Mouse (Mus musculus) Patski (cell line): ENCODE data around the gene Apbb1. TPM values are rescaled to one million over a fixed set of nuclear protein-coding genes. Genes with fewer than 3 reads are reported as not detected.

Experiments
- ATAC-seq: fragments of 100-300 bp; one replicate; pipeline ENCODE4 v1.8.0; 2021
- CTCF ChIA-PET: fragments of 350-600 bp; sonication (Branson Sonifier 250); formaldehyde crosslinking; loops from one replicate; lab custom pipeline; 2022; ENCODE audit warnings: inconsistent platforms; lab: Charles Lee
- POLR2A ChIA-PET: fragments of 350-600 bp; sonication (Branson Sonifier 250); formaldehyde crosslinking; loops from one replicate; lab custom pipeline; 2022; ENCODE audit warnings: antibody characterized with exemption, inconsistent platforms; lab: Charles Lee
- DNase-seq: peaks from one replicate; pipeline ENCODE4 v3.0.0-alpha.2; 2011; ENCODE audit warnings: low read depth, low spot score
- H3K27me3 ChIP-seq: fragments of 371-371 bp; one replicate; pipeline ENCODE4 v1.5.1; 2021
- CTCF ChIP-seq: fragments of 100-300 bp; IDR thresholded peaks from one replicate; pipeline ENCODE4 v1.5.1; 2021
- in situ Hi-C: fragments of 300-500 bp; cut with MboI; formaldehyde crosslinking; loops from 3 replicates; pipeline ENCODE4 v1.11.1; 2018; ENCODE audit warnings: low pct_unique_long_range_greater_than_20kb, mixed read lengths
- polyA plus RNA-seq: library from polyadenylated mRNA; unstranded; gene quantifications from one replicate; pipeline ENCODE4 v1.2.3, GENCODE M21; 2021

Apbb1 gene
- 44.0 TPM for polyA plus RNA-seq

DNA sequence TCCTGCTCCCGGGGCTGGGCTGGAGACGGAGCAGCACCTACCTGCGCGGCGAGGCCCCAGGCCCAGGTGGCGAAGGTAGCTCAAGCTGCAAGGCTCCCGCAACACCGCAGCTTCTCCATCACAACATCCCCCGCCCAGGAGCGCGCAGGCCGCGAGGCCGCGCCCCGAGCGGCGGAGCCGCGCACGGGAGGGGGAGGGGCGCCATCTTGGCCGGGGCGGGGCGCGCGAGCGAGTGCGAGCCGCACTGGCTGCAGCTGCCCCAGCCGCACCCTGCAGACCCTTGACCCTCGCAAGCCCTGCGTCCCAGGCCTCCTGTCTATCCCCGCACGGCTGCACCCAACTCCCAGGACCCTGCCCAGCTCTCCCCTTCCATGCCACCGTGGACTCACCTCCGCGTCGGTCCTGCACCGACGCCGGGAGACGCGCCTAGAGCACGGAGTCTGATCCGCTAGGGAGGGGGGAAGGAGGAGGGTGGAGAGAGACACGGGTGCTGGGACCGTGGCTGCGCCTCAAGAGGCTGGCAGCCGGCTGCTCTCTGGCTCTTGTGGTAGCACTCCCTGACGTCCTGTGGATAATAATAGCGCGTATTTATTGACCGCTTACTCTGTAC is at the start of gene Apbb1:
Apbb1 (minus strand) TSS at position 560 of the 610 bp plus-strand sequence.
- in situ Hi-C loops = no loop called here
- CTCF ChIA-PET = no interaction called here
- DNase-seq = no peak
- peak; percentile 93 for ATAC-seq
- POLR2A ChIA-PET = interaction anchor here (0.8 to 2.0 kb wide), 3 partner anchors 11 to 17 kb away, joined by 4 to 8 read pairs (median 7); no protein-coding TSS in a partner anchor
- TF ChIP-seq CTCF = no peak
- H3K27me3 ChIP-seq = no peaks in the 10 kb centered on the region

DNA sequence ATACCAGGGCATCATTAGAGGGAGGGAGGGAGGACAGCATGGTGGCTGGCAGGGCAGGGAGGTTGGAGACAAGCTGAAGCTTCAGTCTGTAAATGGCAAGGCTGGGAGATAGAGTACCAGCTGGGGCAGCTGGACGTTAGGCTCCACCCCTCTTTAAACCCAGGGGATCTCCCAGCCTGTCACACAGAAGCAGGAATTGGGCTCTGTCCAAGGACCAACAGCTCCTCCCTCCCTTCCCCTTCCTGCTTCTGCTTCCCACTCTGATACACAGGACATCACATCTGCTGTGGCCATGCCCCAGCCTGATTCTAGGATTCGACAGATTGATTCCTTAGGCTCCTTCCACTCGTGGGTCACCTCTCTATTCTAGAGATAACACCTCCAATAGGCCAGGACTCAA is 47.2 kb upstream of the Apbb1 start:
- ATAC-seq (no peak), DNase-seq (no peak)
- no peak for TF ChIP-seq CTCF
- no peaks in the 10 kb centered on the region for H3K27me3 ChIP-seq
- in situ Hi-C loops = loop anchor here (25.0 kb wide), 1 partner anchor 241 kb away; the partner anchor contains the start of gene Gm5901
- CTCF ChIA-PET = interaction anchor here (1.1 to 1.4 kb wide), 2 partner anchors 12 to 21 kb away, joined by 3 to 4 read pairs; no protein-coding TSS in a partner anchor
- POLR2A ChIA-PET = no interaction called here

DNA sequence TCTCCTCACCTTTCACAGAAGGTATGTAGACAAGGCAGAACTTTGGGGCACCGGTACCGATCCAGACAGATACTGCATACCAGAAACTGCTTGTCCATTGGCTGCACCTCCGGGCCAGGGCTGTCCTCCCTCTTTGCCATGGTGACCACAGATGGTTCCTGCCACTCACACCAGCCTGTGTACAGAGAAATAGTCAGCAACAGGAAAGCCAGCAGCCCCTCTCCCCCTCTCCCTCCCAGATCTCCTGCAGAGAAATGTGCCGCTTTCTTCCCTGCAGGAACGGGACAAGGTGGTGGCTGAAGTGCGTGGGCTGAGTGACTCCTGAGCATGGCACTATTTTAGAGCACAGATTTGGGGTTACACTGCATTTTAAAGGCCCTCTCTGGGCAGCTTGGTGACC is 43.9 kb upstream of the Apbb1 start:
- no peak for ATAC-seq
- POLR2A ChIA-PET = no interaction called here
- TF ChIP-seq CTCF = no peak
- CTCF ChIA-PET = no interaction called here
- in situ Hi-C loops = loop anchor here (25.0 kb wide), 1 partner anchor 238 kb away; the partner anchor contains the start of gene Gm5901
- DNase-seq = no peak
- H3K27me3 ChIP-seq = no peaks in the 10 kb centered on the region

DNA sequence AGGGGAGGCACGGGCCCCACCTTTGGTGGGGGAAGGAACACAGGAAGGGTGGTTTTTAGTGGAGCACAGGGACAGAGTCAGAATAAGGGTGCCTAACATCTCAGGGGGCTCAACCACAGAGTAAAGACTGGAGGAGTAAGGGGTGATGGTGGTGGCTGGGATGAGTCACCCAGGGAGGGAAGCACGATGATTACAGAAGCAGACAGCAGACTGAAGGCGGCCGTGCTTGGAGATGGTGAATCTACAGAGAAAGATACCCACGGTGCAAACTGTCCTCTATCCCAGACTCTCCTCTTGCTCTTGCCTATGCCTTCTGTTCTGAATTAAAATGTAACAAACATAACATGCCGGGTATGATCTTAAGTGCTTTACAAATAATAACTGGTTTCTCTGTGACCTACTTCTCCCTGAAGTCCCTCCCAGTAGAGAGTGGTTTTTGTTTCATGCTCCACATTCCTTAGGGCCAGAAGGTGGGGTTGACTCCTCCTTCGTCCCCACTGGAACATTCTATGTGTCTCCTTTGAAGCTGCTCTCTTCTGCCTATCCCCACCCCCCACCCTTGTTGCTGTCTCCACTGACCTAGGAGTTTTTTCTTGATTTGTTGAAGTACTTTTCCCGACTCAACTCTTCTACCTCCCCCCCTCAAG is 40.3 kb upstream of the Apbb1 start:
- POLR2A ChIA-PET = interaction anchor here (1.5 kb wide), 1 partner anchor 14 kb away, joined by 5 read pairs; no protein-coding TSS in a partner anchor
- TF ChIP-seq CTCF = no peak
- no peaks in the 10 kb centered on the region for H3K27me3 ChIP-seq
- CTCF ChIA-PET = interaction anchor here (1.0 to 1.7 kb wide), 4 partner anchors 8 to 14 kb away, joined by 3 to 4 read pairs (median 4); no protein-coding TSS in a partner anchor
- ATAC-seq (peak; percentile 85), DNase-seq (no peak)
- in situ Hi-C loops = no loop called here

DNA sequence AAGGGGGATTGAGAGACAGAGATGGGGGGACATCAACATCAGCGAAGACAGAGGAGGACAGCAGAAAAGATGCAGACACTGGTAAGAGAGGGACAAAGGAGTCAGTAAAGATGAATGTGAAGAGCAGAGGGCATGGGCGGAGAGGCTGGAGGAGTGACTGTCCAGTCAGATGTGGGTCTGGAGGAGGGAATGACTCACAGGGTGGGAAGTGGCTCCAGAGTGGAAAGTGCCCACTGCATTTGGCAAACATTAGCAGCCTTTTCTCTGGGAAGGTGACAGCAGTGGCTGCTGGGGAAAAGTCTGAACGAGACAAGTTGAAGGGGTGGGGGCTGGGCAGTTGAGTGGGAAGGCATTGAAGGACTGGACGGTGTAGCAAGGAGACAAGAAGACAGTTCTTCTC is 39.6 kb upstream of the Apbb1 start:
- in situ Hi-C loops = no loop called here
- no peaks in the 10 kb centered on the region for H3K27me3 ChIP-seq
- no peak for TF ChIP-seq CTCF
- DNase-seq = no peak
- POLR2A ChIA-PET = no interaction called here
- CTCF ChIA-PET = interaction anchor here (1.0 to 1.5 kb wide), 4 partner anchors 9 to 53 kb away, joined by 3 to 4 read pairs (median 3); no protein-coding TSS in a partner anchor
- ATAC-seq = peak; percentile 44

DNA sequence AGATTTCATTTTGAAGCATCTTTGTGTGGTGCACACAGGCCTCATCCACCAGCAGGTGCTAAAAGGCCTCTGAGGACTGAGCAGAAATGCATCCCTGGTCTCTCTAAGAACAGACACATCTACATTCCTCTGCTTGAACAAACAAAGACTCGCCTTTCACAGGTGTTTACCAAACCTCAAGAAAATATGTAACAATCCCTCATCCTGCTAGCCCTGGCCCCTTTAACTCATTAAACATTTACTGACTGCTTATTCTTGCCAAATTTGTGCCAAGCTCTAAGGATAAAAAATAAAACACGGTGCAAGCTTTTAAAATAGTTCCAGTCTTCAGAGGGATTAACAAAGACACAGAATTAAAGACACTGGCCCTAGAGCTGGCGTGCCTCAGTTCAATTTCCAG is 38.2 kb upstream of the Apbb1 start:
- H3K27me3 ChIP-seq = no peaks in the 10 kb centered on the region
- ChIA-PET CTCF (interaction anchor here (1.5 kb wide), 1 partner anchor 26 kb away, joined by 4 read pairs; no protein-coding TSS in a partner anchor), POLR2A (no interaction called here)
- in situ Hi-C loops = no loop called here
- ATAC-seq (no peak), DNase-seq (no peak)
- no peak for TF ChIP-seq CTCF

DNA sequence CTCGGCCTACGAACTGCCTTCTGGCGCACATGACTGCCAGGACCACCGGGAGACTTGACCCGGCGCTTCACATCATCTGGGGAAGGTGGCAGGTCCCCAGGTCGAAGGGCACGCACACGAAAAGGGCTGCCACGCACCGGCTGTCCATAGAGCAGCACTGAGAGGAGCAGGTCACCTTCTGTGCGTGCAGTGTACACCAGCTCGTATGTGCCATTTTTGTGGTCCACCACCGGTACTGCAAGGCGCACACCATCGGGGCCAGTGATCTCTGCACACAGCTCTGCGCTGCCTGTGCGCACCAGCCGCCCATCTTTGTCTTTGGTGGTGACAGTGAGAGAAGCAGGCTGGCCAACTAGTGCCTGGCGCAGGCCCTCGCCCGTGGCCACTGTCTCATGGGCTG is 36.4 kb upstream of the Apbb1 start:
- CTCF ChIA-PET = interaction anchor here (1.6 kb wide), 2 partner anchors 11 to 14 kb away, joined by 3 to 4 read pairs; no protein-coding TSS in a partner anchor
- ATAC-seq (no peak), DNase-seq (no peak)
- TF ChIP-seq CTCF = no peak
- in situ Hi-C loops = no loop called here
- POLR2A ChIA-PET = no interaction called here
- H3K27me3 ChIP-seq = no peaks in the 10 kb centered on the region

DNA sequence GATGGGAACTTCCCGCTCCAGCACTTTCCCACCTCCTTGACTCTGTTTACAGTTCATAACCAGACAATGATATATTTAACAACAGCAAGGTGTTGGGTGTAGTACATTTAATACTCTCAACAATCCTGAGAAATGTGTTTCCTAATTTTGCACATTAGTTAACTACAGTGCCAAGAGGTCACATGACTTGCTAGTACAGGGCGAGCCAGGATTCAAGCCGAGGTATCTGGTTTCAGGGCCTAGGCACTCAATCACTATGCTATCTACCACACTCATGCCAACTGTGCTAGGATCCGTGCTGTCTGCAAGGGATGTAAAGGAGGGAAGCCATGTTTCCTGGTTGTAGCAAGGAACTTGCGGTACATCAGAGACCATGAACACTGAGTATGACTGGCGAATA is 35.1 kb upstream of the Apbb1 start:
- ChIA-PET POLR2A (no interaction called here), CTCF (interaction anchor here (1.6 to 1.8 kb wide), 4 partner anchors 9 to 34 kb away, joined by 3 to 5 read pairs (median 4); partner anchors contain the start of gene Dnhd1)
- in situ Hi-C loops = no loop called here
- ATAC-seq = no peak
- no peaks in the 10 kb centered on the region for H3K27me3 ChIP-seq
- TF ChIP-seq CTCF = no peak
- no peak for DNase-seq

DNA sequence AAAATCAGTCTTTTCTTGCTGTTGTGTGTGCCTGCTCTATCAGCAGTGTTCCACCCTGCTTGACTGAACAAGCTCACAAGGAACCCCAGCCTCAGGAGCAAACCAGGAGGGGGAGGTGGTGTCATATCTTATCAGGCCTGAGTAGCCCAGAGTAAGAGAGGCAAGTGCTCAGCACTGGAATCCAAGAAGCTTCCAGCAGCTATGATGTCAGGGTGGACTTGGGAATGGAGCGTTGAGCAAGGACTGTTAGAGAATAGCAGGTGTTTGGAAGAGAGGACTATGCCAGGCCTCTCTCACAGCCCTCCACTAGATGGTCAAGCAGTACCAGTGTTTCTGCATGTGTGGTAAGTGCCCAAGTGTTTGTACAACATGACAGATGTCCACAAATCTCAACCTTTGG is 34.3 kb upstream of the Apbb1 start:
- in situ Hi-C loops = no loop called here
- DNase-seq (no peak), ATAC-seq (no peak)
- POLR2A ChIA-PET = no interaction called here
- CTCF ChIA-PET = interaction anchor here (1.6 to 1.8 kb wide), 3 partner anchors 8 to 35 kb away, joined by 4 to 6 read pairs (median 5); partner anchors contain the start of gene Dnhd1
- no peaks in the 10 kb centered on the region for H3K27me3 ChIP-seq
- TF ChIP-seq CTCF = no peak

DNA sequence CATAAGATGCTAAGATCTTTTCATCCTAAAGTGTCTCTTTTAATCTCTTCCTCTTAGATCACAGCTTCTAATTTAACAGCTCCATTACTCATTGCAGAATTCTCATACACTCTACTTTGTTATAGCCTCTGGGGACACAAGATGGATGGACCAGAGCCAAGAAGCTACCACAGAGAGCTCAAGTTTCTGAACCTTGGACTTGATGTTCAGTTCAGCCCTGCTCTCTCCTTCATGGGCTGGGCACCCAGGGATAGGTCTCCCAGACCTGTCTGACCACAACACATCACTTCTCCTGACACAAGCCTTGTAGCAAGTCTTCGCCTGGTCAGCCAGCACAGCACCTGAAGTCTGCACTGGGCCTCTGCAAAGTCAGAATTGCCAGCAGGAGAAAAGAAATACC is 32.9 kb upstream of the Apbb1 start:
- no peak for TF ChIP-seq CTCF
- ChIA-PET POLR2A (interaction anchor here (1.0 kb wide), 1 partner anchor 49 kb away, joined by 3 read pairs; no protein-coding TSS in a partner anchor), CTCF (interaction anchor here (1.0 to 1.8 kb wide), 3 partner anchors 8 to 37 kb away, joined by 3 to 6 read pairs (median 6); no protein-coding TSS in a partner anchor)
- in situ Hi-C loops = no loop called here
- H3K27me3 ChIP-seq = no peaks in the 10 kb centered on the region
- ATAC-seq (peak; percentile 15), DNase-seq (no peak)
